Mouse (Mus musculus) CH12.LX (cell line): ENCODE data around the gene Zfhx3. TPM values are rescaled to one million over a fixed set of nuclear protein-coding genes. Genes with fewer than 3 reads are reported as not detected.

Experiments used
- DNase-seq: peaks from one replicate; pipeline ENCODE4 v3.0.0-alpha.2; 2013; ENCODE audit errors: extremely low read depth
- H3K27ac ChIP-seq: 2 replicates; pipeline ENCODE4 v1.5.1; 2012; ENCODE audit warnings: low read depth, mild to moderate bottlenecking, control low read depth, moderate library complexity; ENCODE audit not compliant: insufficient read depth
- H3K27me3 ChIP-seq: replicated peaks from 2 replicates; pipeline ENCODE3; 2012; ENCODE audit warnings: inconsistent platforms
- H3K36me3 ChIP-seq, 2 experiments: replicated peaks in 1 of 2; 2 replicates each; pipeline versions ENCODE3 to v1.6.1; 2012; ENCODE audit warnings: inconsistent platforms in 1 of 2, low read length in 1 of 2, mild to moderate bottlenecking in 1 of 2, mixed read lengths in 1 of 2, moderate library complexity in 1 of 2; ENCODE audit not compliant: control insufficient read depth in 1 of 2, insufficient read depth in 1 of 2
- H3K4me1 ChIP-seq, 2 experiments: 2 replicates each; pipeline ENCODE4 v1.6.1; 2012; ENCODE audit warnings: inconsistent platforms in 1 of 2, moderate library complexity in 1 of 2; ENCODE audit not compliant: insufficient read depth in 2 of 2, control insufficient read depth in 1 of 2
- H3K4me2 ChIP-seq: 2 replicates; pipeline ENCODE4 v1.6.1; 2012; ENCODE audit warnings: low read depth, mild to moderate bottlenecking, control low read depth; ENCODE audit not compliant: poor library complexity, insufficient read depth, severe bottlenecking
- H3K4me3 ChIP-seq, 3 experiments: fragments of 150-350 bp in 1 of 3; sonication (generic) in 1 of 3; replicated peaks in 1 of 3; 2 replicates each; pipeline versions ENCODE3 to v1.5.1; 2011 to 2012; ENCODE audit warnings: low read depth in 2 of 3, low read length in 2 of 3, mild to moderate bottlenecking in 2 of 3, moderate library complexity in 2 of 3, control low read depth in 1 of 3, improper control_type of control experiment in 1 of 3, inconsistent platforms in 1 of 3, mixed read lengths in 1 of 3; ENCODE audit not compliant: poor library complexity in 1 of 3
- H3K79me2 ChIP-seq: replicated peaks from 2 replicates; pipeline ENCODE4 v1.6.1; 2012; ENCODE audit warnings: mild to moderate bottlenecking, moderate library complexity; ENCODE audit not compliant: control insufficient read depth, poor library complexity, insufficient read depth, severe bottlenecking; ENCODE audit errors: extremely low read depth
- H3K9ac ChIP-seq: 2 replicates; pipeline ENCODE4 v1.6.1; 2012; ENCODE audit warnings: low read depth, mild to moderate bottlenecking, control low read depth, moderate library complexity; ENCODE audit not compliant: insufficient read depth
- H3K9me3 ChIP-seq: replicated peaks from 2 replicates; pipeline ENCODE3; 2012; ENCODE audit warnings: low read length, inconsistent platforms, mixed read lengths
- E2F4 ChIP-seq: IDR thresholded peaks from 2 replicates; pipeline ENCODE4 v1.6.1; 2011; ENCODE audit warnings: low read depth, low read length, improper control_type of control experiment; ENCODE audit not compliant: insufficient replicate concordance
- EP300 ChIP-seq: IDR thresholded peaks from 2 replicates; pipeline ENCODE4 v1.6.1; 2011; ENCODE audit warnings: low read length, improper control_type of control experiment
- MAFK ChIP-seq: IDR thresholded peaks from 2 replicates; pipeline ENCODE4 v1.6.1; 2011; ENCODE audit warnings: low read length, improper control_type of control experiment; ENCODE audit not compliant: insufficient replicate concordance
- MAZ ChIP-seq: IDR thresholded peaks from 2 replicates; pipeline ENCODE4 v1.6.1; 2012; ENCODE audit warnings: low read depth, mild to moderate bottlenecking, inconsistent platforms, low read length, improper control_type of control experiment, moderate library complexity
- MEF2A ChIP-seq: IDR thresholded peaks from 2 replicates; pipeline ENCODE4 v1.6.1; 2014; ENCODE audit warnings: low read depth, mild to moderate bottlenecking, inconsistent platforms, low read length, improper control_type of control experiment, borderline replicate concordance
- MXI1 ChIP-seq: IDR thresholded peaks from 2 replicates; pipeline ENCODE4 v1.6.1; 2011; ENCODE audit warnings: mild to moderate bottlenecking, low read depth, low read length, improper control_type of control experiment
- NELFE ChIP-seq: IDR thresholded peaks from 2 replicates; pipeline ENCODE4 v1.6.1; 2011; ENCODE audit warnings: low read depth, low read length, improper control_type of control experiment
- POLR2A ChIP-seq: IDR thresholded peaks from 2 replicates; pipeline ENCODE4 v1.6.1; 2011; ENCODE audit warnings: low read depth, mild to moderate bottlenecking, improper control_type of control experiment, low read length
- POLR2AphosphoS2 ChIP-seq: IDR thresholded peaks from 2 replicates; pipeline ENCODE4 v1.6.1; 2011; ENCODE audit warnings: low read depth, low read length, improper control_type of control experiment
- RAD21 ChIP-seq: IDR thresholded peaks from 2 replicates; pipeline ENCODE4 v1.6.1; 2011; ENCODE audit warnings: low read depth, mild to moderate bottlenecking, low read length, improper control_type of control experiment, moderate library complexity
- RCOR1 ChIP-seq: conservative IDR thresholded peaks from 2 replicates; pipeline ENCODE4 v1.6.1; 2012; ENCODE audit warnings: low read depth, mild to moderate bottlenecking, inconsistent platforms, low read length, improper control_type of control experiment
- SMC3 ChIP-seq: IDR thresholded peaks from 2 replicates; pipeline ENCODE4 v1.6.1; 2011; ENCODE audit warnings: low read depth, low read length, improper control_type of control experiment
- UBTF ChIP-seq: IDR thresholded peaks from 2 replicates; pipeline ENCODE4 v1.6.1; 2012; ENCODE audit warnings: low read depth, mild to moderate bottlenecking, inconsistent platforms, low read length, improper control_type of control experiment, moderate library complexity
- USF1 ChIP-seq: IDR thresholded peaks from 2 replicates; pipeline ENCODE4 v1.6.1; 2014; ENCODE audit warnings: low read depth, mild to moderate bottlenecking, inconsistent platforms, low read length, improper control_type of control experiment
- ZMIZ1 ChIP-seq: IDR thresholded peaks from 2 replicates; pipeline ENCODE4 v1.6.1; 2012; ENCODE audit warnings: low read depth, mild to moderate bottlenecking, inconsistent platforms, low read length, improper control_type of control experiment
- dilution Hi-C: fragments of 300-500 bp; cut with MboI; formaldehyde crosslinking; loops from 2 replicates; pipeline ENCODE4 v1.14.3; 2020; ENCODE audit warnings: low sequenced_read_pairs; ENCODE audit not compliant: extremely low pct_unique_long_range_greater_than_20kb, extremely low pct_ligation_motif_present
- in situ Hi-C: fragments of 300-500 bp; cut with MboI; formaldehyde crosslinking; loops from 3 replicates; pipeline ENCODE4 v1.14.3; 2019; ENCODE audit warnings: low sequenced_read_pairs, low pct_ligation_motif_present, low pct_unique_long_range_greater_than_20kb, mixed read lengths
- polyA plus RNA-seq: library from polyadenylated mRNA; unstranded; fragments of >175 nt; gene quantifications from 2 replicates; pipeline ENCODE4 v1.2.1, GENCODE M21; 2012; ENCODE audit warnings: low read depth; ENCODE audit not compliant: insufficient read length
- total RNA-seq, 2 experiments: library from RNA; depleted of rRNA; stranded (reverse); fragments of 300-350 nt in 1 of 2; fragments of >200 nt in 1 of 2; gene quantifications; 2 replicates each; pipeline ENCODE4 v1.2.3; 2012 to 2014

Gene Zfhx3
- total and polyA plus RNA-seq, 3 experiments = 0.05 to 0.76 (median 0.68) TPM

GRCm38 (mm10) chr8:108900541-108900940 is 958.1 kb downstream of the Zfhx3 start:
- peaks cover 0 to 2% of the 10 kb centered on the region in 2 experiments; a peak in 1 of 4 replicates for H3K4me1 ChIP-seq

GRCm38 (mm10) chr8:108901208-108901607 is 958.8 kb downstream of the Zfhx3 start:
- Histone ChIP-seq H3K9me3 (no peaks in the 10 kb centered on the region), H3K27ac (no peak overlapping the region), H3K9ac (no peak overlapping the region), H3K36me3 (no peaks in the 10 kb centered on the region), H3K27me3 (no peaks in the 10 kb centered on the region), H3K79me2 (no peaks in the 10 kb centered on the region), H3K4me2 (no peak overlapping the region), H3K4me3 (no peak overlapping the region), H3K4me1 (peaks cover 0 to 2% of the 10 kb centered on the region in 2 experiments; a peak in 1 of 4 replicates)
- dilution Hi-C loops = no loop called here
- TF ChIP-seq E2F4 (no peak), USF1 (no peak), MEF2A (no peak), MAFK (no peak), NELFE (no peak), MXI1 (no peak), EP300 (no peak), RCOR1 (no peak), POLR2AphosphoS2 (no peak), ZMIZ1 (no peak), SMC3 (no peak)
- in situ Hi-C loops = loop anchor here (25.0 kb wide), 1 partner anchor 314 kb away; no protein-coding TSS in a partner anchor
- DNase-seq = no peak

More at GRCm38 (mm10) chr8:108900541-108900940, 958.1 kb downstream of the Zfhx3 start:
- Histone ChIP-seq H3K9me3 (no peaks in the 10 kb centered on the region), H3K4me3 (no peak overlapping the region), H3K9ac (no peak overlapping the region), H3K27me3 (no peaks in the 10 kb centered on the region), H3K79me2 (no peaks in the 10 kb centered on the region), H3K36me3 (no peaks in the 10 kb centered on the region), H3K27ac (no peak overlapping the region), H3K4me2 (no peak overlapping the region)
- dilution Hi-C loops (no loop called here), in situ Hi-C loops (loop anchor here (25.0 kb wide), 1 partner anchor 313 kb away; no protein-coding TSS in a partner anchor)
- no peak for TF ChIP-seq NELFE
- no peak for TF ChIP-seq RAD21
- no peak for TF ChIP-seq UBTF
- TF ChIP-seq MAFK = no peak
- no peak for TF ChIP-seq POLR2A
- TF ChIP-seq MAZ = no peak
- DNase-seq = no peak
